Mouse (Mus musculus) MEL (cell line): ENCODE data around the gene Rec8. TPM values are rescaled to one million over a fixed set of nuclear protein-coding genes. Genes with fewer than 3 reads are reported as not detected.
A peak's percentile ranks its signal among the peaks of the same experiment; 100 is the strongest.

Experiments
- DNase-seq: peaks from one replicate; pipeline ENCODE4 v3.0.0; 2011; ENCODE audit warnings: low read depth, low spot score
- H3K27ac ChIP-seq: 2 replicates; pipeline ENCODE4 v1.5.1; 2012; ENCODE audit warnings: low read depth, mild to moderate bottlenecking, control low read depth, low read length, moderate library complexity; ENCODE audit not compliant: control insufficient read depth
- H3K27me3 ChIP-seq, 2 experiments: fragments of 150-350 bp in 1 of 2; sonication (generic) in 1 of 2; 2 replicates each; pipeline ENCODE4 v1.6.1; 2012; ENCODE audit warnings: low read length in 2 of 2, mild to moderate bottlenecking in 2 of 2, improper control_type of control experiment in 1 of 2, moderate library complexity in 1 of 2; ENCODE audit not compliant: insufficient read depth in 2 of 2, control insufficient read depth in 1 of 2
- H3K36me3 ChIP-seq, 2 experiments: 2 replicates each; pipeline ENCODE4 v1.6.1; 2012 to 2014; ENCODE audit warnings: low read length in 2 of 2, improper control_type of control experiment in 1 of 2, inconsistent platforms in 1 of 2, mild to moderate bottlenecking in 1 of 2; ENCODE audit not compliant: insufficient read depth in 2 of 2, control insufficient read depth in 1 of 2
- H3K4me1 ChIP-seq, 2 experiments: fragments of 150-350 bp in 1 of 2; sonication (generic) in 1 of 2; 2 replicates each; pipeline ENCODE4 v1.6.1; 2012; ENCODE audit warnings: low read length in 2 of 2, improper control_type of control experiment in 1 of 2, mild to moderate bottlenecking in 1 of 2; ENCODE audit not compliant: insufficient read depth in 2 of 2, control insufficient read depth in 1 of 2
- H3K4me3 ChIP-seq, 2 experiments: fragments of 150-350 bp in 1 of 2; sonication (generic) in 1 of 2; 2 replicates each; pipeline ENCODE4 v1.5.1; 2012; ENCODE audit warnings: low read depth in 2 of 2, low read length in 2 of 2, mild to moderate bottlenecking in 2 of 2, moderate library complexity in 2 of 2, control low read depth in 1 of 2, improper control_type of control experiment in 1 of 2; ENCODE audit not compliant: control insufficient read depth in 1 of 2, insufficient read depth in 1 of 2
- H3K79me2 ChIP-seq: 2 replicates; pipeline ENCODE4 v1.6.1; 2012; ENCODE audit warnings: mild to moderate bottlenecking, low read length, moderate library complexity; ENCODE audit not compliant: control insufficient read depth, poor library complexity, insufficient read depth
- H3K9ac ChIP-seq: 2 replicates; pipeline ENCODE4 v1.6.1; 2012; ENCODE audit warnings: low read depth, mild to moderate bottlenecking, control low read depth, low read length, moderate library complexity; ENCODE audit not compliant: control insufficient read depth, poor library complexity, severe bottlenecking
- H3K9me3 ChIP-seq: fragments of 150-350 bp; sonication (generic); replicated peaks from 2 replicates; pipeline ENCODE4 v1.6.1; 2012; ENCODE audit warnings: mild to moderate bottlenecking, low read length, improper control_type of control experiment, moderate library complexity; ENCODE audit not compliant: insufficient read depth
- BHLHE40 ChIP-seq: IDR thresholded peaks from 2 replicates; pipeline ENCODE4 v1.6.1; 2012; ENCODE audit warnings: low read depth, mild to moderate bottlenecking, inconsistent platforms, low read length, improper control_type of control experiment, borderline replicate concordance
- CHD2 ChIP-seq: IDR thresholded peaks from 2 replicates; pipeline ENCODE4 v1.6.1; 2011; ENCODE audit warnings: low read length, improper control_type of control experiment
- CTCF ChIP-seq, 3 experiments: IDR thresholded peaks in 2 of 3; conservative IDR thresholded peaks in 1 of 3; 2 replicates each; pipeline ENCODE4 v1.5.1; 2011 to 2012; ENCODE audit warnings: low read length in 3 of 3, low read depth in 2 of 3, mild to moderate bottlenecking in 2 of 3, improper control_type of control experiment in 1 of 3, inconsistent platforms in 1 of 3, mixed read lengths in 1 of 3, moderate library complexity in 1 of 3; ENCODE audit not compliant: control insufficient read depth in 1 of 3, insufficient read depth in 1 of 3, poor library complexity in 1 of 3, severe bottlenecking in 1 of 3
- E2F4 ChIP-seq: IDR thresholded peaks from 2 replicates; pipeline ENCODE4 v1.6.1; 2011; ENCODE audit warnings: low read depth, low read length, improper control_type of control experiment, borderline replicate concordance
- ELF1 ChIP-seq: IDR thresholded peaks from 2 replicates; pipeline ENCODE4 v1.6.1; 2014; ENCODE audit warnings: low read depth, mild to moderate bottlenecking, inconsistent platforms, low read length, improper control_type of control experiment, moderate library complexity
- EP300 ChIP-seq, 2 experiments: IDR thresholded peaks; 2 replicates each; pipeline ENCODE4 v1.6.1; 2011; ENCODE audit warnings: improper control_type of control experiment in 2 of 2, low read length in 2 of 2, low read depth in 1 of 2, mild to moderate bottlenecking in 1 of 2
- ETS1 ChIP-seq: IDR thresholded peaks from 2 replicates; pipeline ENCODE4 v1.6.1; 2012; ENCODE audit warnings: low read depth, mild to moderate bottlenecking, inconsistent platforms, low read length, improper control_type of control experiment, moderate library complexity
- GABPA ChIP-seq: IDR thresholded peaks from 2 replicates; pipeline ENCODE4 v1.6.1; 2012; ENCODE audit warnings: low read depth, mild to moderate bottlenecking, inconsistent platforms, low read length, improper control_type of control experiment, moderate library complexity
- GATA1 ChIP-seq: IDR thresholded peaks from 2 replicates; pipeline ENCODE4 v1.6.1; 2011; ENCODE audit warnings: low read depth, low read length, improper control_type of control experiment
- JUND ChIP-seq: IDR thresholded peaks from 2 replicates; pipeline ENCODE4 v1.6.1; 2011; ENCODE audit warnings: low read depth, mild to moderate bottlenecking, improper control_type of control experiment, low read length
- MAFK ChIP-seq: IDR thresholded peaks from 2 replicates; pipeline ENCODE4 v1.6.1; 2011; ENCODE audit warnings: low read depth, mild to moderate bottlenecking, low read length, improper control_type of control experiment, borderline replicate concordance
- MAX ChIP-seq: IDR thresholded peaks from 2 replicates; pipeline ENCODE4 v1.6.1; 2011; ENCODE audit warnings: low read length, improper control_type of control experiment
- MEF2A ChIP-seq: IDR thresholded peaks from 2 replicates; pipeline ENCODE4 v1.6.1; 2014; ENCODE audit warnings: low read depth, mild to moderate bottlenecking, inconsistent platforms, low read length, improper control_type of control experiment; ENCODE audit not compliant: poor library complexity, insufficient replicate concordance, severe bottlenecking; ENCODE audit errors: extremely low read depth
- MXI1 ChIP-seq: IDR thresholded peaks from 2 replicates; pipeline ENCODE4 v1.6.1; 2011; ENCODE audit warnings: mild to moderate bottlenecking, low read depth, low read length, improper control_type of control experiment
- MYB ChIP-seq: IDR thresholded peaks from 2 replicates; pipeline ENCODE4 v1.6.1; 2011; ENCODE audit warnings: mild to moderate bottlenecking, low read depth, low read length, improper control_type of control experiment
- MYC ChIP-seq: IDR thresholded peaks from 2 replicates; pipeline ENCODE4 v1.6.1; 2011; ENCODE audit warnings: low read depth, mild to moderate bottlenecking, low read length, improper control_type of control experiment, moderate library complexity
- NELFE ChIP-seq: IDR thresholded peaks from 2 replicates; pipeline ENCODE4 v1.6.1; 2011; ENCODE audit warnings: low read depth, low read length, improper control_type of control experiment
- POLR2A ChIP-seq, 2 experiments: IDR thresholded peaks; 2 replicates each; pipeline ENCODE4 v1.6.1; 2011 to 2012; ENCODE audit warnings: low read length in 2 of 2, mild to moderate bottlenecking in 2 of 2, control low read depth in 1 of 2, improper control_type of control experiment in 1 of 2, low read depth in 1 of 2, moderate library complexity in 1 of 2; ENCODE audit not compliant: control insufficient read depth in 1 of 2, insufficient read depth in 1 of 2, poor library complexity in 1 of 2
- POLR2AphosphoS2 ChIP-seq: IDR thresholded peaks from 2 replicates; pipeline ENCODE4 v1.6.1; 2011; ENCODE audit warnings: low read length, improper control_type of control experiment
- POLR2AphosphoS5 ChIP-seq: IDR thresholded peaks from 2 replicates; pipeline ENCODE4 v1.6.1; 2012; ENCODE audit warnings: low read depth, borderline replicate concordance, mild to moderate bottlenecking, inconsistent platforms, low read length, moderate library complexity, mixed read lengths
- RAD21 ChIP-seq: IDR thresholded peaks from 2 replicates; pipeline ENCODE4 v1.6.1; 2011; ENCODE audit warnings: mild to moderate bottlenecking, low read depth, low read length, improper control_type of control experiment
- RCOR1 ChIP-seq: IDR thresholded peaks from 2 replicates; pipeline ENCODE4 v1.6.1; 2012; ENCODE audit warnings: low read depth, mild to moderate bottlenecking, inconsistent platforms, low read length, improper control_type of control experiment
- SIN3A ChIP-seq: IDR thresholded peaks from 2 replicates; pipeline ENCODE4 v1.6.1; 2012; ENCODE audit warnings: low read length, improper control_type of control experiment, inconsistent platforms
- SMC3 ChIP-seq: IDR thresholded peaks from 2 replicates; pipeline ENCODE4 v1.6.1; 2011; ENCODE audit warnings: low read depth, low read length, improper control_type of control experiment
- TAL1 ChIP-seq: IDR thresholded peaks from 2 replicates; pipeline ENCODE4 v1.6.1; 2012; ENCODE audit warnings: mild to moderate bottlenecking, inconsistent platforms, low read length, moderate library complexity, mixed read lengths
- TCF12 ChIP-seq: IDR thresholded peaks from 2 replicates; pipeline ENCODE4 v1.6.1; 2014; ENCODE audit warnings: low read depth, mild to moderate bottlenecking, inconsistent platforms, low read length, improper control_type of control experiment, moderate library complexity
- UBTF ChIP-seq: IDR thresholded peaks from 2 replicates; pipeline ENCODE4 v1.6.1; 2012; ENCODE audit warnings: low read depth, mild to moderate bottlenecking, inconsistent platforms, low read length, improper control_type of control experiment, moderate library complexity, borderline replicate concordance; ENCODE audit not compliant: insufficient read depth
- USF1 ChIP-seq: IDR thresholded peaks from 2 replicates; pipeline ENCODE4 v1.6.1; 2014; ENCODE audit warnings: low read depth, mild to moderate bottlenecking, inconsistent platforms, low read length, improper control_type of control experiment, moderate library complexity
- USF2 ChIP-seq, 2 experiments: IDR thresholded peaks; 2 replicates each; pipeline ENCODE4 v1.6.1; 2011 to 2012; ENCODE audit warnings: improper control_type of control experiment in 2 of 2, low read length in 2 of 2, borderline replicate concordance in 1 of 2, inconsistent platforms in 1 of 2, low read depth in 1 of 2, mild to moderate bottlenecking in 1 of 2; ENCODE audit not compliant: insufficient read depth in 1 of 2
- ZC3H11A ChIP-seq: IDR thresholded peaks from 2 replicates; pipeline ENCODE4 v1.6.1; 2012; ENCODE audit warnings: low read depth, mild to moderate bottlenecking, inconsistent platforms, low read length, improper control_type of control experiment
- ZKSCAN1 ChIP-seq: IDR thresholded peaks from 2 replicates; pipeline ENCODE4 v1.6.1; 2012; ENCODE audit warnings: low read depth, mild to moderate bottlenecking, inconsistent platforms, low read length, improper control_type of control experiment, moderate library complexity
- ZMIZ1 ChIP-seq: IDR thresholded peaks from 2 replicates; pipeline ENCODE4 v1.6.1; 2012; ENCODE audit warnings: low read depth, mild to moderate bottlenecking, inconsistent platforms, low read length, improper control_type of control experiment, moderate library complexity
- ZNF384 ChIP-seq: IDR thresholded peaks from 2 replicates; pipeline ENCODE4 v1.6.1; 2012; ENCODE audit warnings: low read depth, mild to moderate bottlenecking, inconsistent platforms, low read length, improper control_type of control experiment
- polyA plus RNA-seq, 2 experiments: library from polyadenylated mRNA; stranded (reverse) in 1 of 2; unstranded in 1 of 2; fragments of >175 nt in 1 of 2; fragments of >200 nt in 1 of 2; gene quantifications; 2 replicates each; pipeline versions ENCODE4 v1.2.1 to v1.2.4; 2012; ENCODE audit warnings: low replicate concordance in 2 of 2, low read depth in 1 of 2; ENCODE audit not compliant: insufficient read length in 2 of 2, insufficient read depth in 1 of 2, missing spikeins in 1 of 2
- total RNA-seq: library from RNA; depleted of rRNA; stranded (reverse); fragments of 300-350 nt; gene quantifications from 2 replicates; pipeline ENCODE4 v1.2.3, GENCODE M21; 2012

The Rec8 gene
- total and polyA plus RNA-seq, 3 experiments: 1.5 to 2.5 TPM; not detected in 1

DNA sequence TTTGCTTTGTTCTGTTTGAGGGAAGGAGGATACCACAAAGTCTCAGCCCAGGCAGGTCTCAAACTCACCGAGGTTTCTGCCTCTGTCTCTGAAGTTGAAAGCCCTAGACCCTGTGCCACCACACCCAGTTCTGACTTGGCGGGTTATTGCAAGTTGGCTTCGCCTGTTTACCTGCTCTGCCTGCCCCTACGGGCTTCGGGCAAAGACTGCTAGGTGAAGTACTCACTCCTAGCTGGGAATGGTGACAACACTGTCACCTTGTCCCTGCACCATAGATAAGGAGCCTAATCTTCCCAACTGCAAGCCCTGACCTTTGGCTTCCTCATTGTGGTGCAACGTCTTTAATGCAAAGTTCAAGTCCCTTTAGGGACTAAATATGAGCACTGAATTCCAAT is 32.3 kb upstream of the Rec8 start (continued):
- TF ChIP-seq MYC: no peak; the same call in 1 of the 2 replicates
- no peak; the same call in 1 of the 2 replicates for TF ChIP-seq MAX
- TF ChIP-seq BHLHE40: 0 out of 2 replicates have a peak, but pooled peaks have one; percentile 10
- TF ChIP-seq GATA1: peak; percentile 96
- no peak for TF ChIP-seq ZNF384
- TF ChIP-seq JUND: 0 out of 2 replicates have a peak, but pooled peaks have one; percentile 24
- no peak; the same call in 1 of the 2 replicates for TF ChIP-seq ELF1
- no peak for TF ChIP-seq ZKSCAN1
- no peak for TF ChIP-seq CTCF (IDR thresholded peaks at IDR 0.05 in 2 of 3, conservative IDR thresholded peaks at IDR 0.05 in 1 of 3; ENCODE audit: control insufficient read depth in 1 of 3, insufficient read depth in 1 of 3, low read depth in 2 of 3, low read length in 3 of 3, poor library complexity in 1 of 3, severe bottlenecking in 1 of 3)
- TF ChIP-seq, all 39 proteins: peak for 12

DNA sequence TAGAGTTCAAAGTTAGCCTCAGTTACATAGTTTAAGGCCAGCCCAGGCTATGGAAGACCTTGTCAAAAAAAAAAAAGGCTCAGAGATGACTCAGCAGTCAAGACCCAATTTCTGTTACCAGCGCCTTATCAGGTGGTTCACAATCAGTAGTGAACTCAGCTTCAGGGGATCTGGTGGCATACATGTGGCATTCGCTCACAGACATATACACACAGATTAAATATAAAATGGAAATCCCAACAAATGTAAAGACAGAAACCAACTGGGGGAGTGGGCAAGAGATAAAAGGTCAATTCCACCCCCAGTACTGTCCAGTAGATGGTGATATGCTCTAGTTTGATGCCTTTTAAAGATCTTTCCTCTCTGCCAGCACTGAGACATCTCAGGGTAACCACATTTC is 31.7 kb upstream of the Rec8 start:
- Histone ChIP-seq H3K4me1 (peaks cover 3 to 41% of the 10 kb centered on the region in 2 experiments), H3K4me3 (peak overlapping the region; percentile 78 to 82; a peak in 3 of 4 replicates), H3K27me3 (no peaks in the 10 kb centered on the region), H3K36me3 (peaks cover 0 to 34% of the 10 kb centered on the region in 2 experiments; a peak in 2 of 4 replicates), H3K9ac (peak overlapping the region; percentile 73), H3K27ac (peak overlapping the region; percentile 100), H3K9me3 (no peaks in the 10 kb centered on the region), H3K79me2 (peaks cover 12% of the 10 kb centered on the region)
- peak; percentile 88 for DNase-seq
- TF ChIP-seq RCOR1: peak; percentile 76
- TF ChIP-seq POLR2A (IDR thresholded peaks at IDR 0.05; ENCODE audit: control insufficient read depth in 1 of 2, insufficient read depth in 1 of 2, low read depth in 1 of 2, low read length in 2 of 2, poor library complexity in 1 of 2): peak in 1 of 2 experiments; percentile 27; a peak in 1 of 4 replicates
- no peak for TF ChIP-seq MEF2A
- TF ChIP-seq TCF12: peak; percentile 84
- TF ChIP-seq RAD21: no peak
- no peak for TF ChIP-seq USF1
- peak; percentile 89 for TF ChIP-seq SIN3A
- peak; percentile 76 for TF ChIP-seq MYB
- TF ChIP-seq MXI1: peak; percentile 77; the same call in 1 of the 2 replicates
- no peak for TF ChIP-seq USF2 (IDR thresholded peaks at IDR 0.05; ENCODE audit: borderline replicate concordance in 1 of 2, insufficient read depth in 1 of 2, low read depth in 1 of 2, low read length in 2 of 2)
- TF ChIP-seq TAL1: peak; percentile 33; the same call in 1 of the 2 replicates
- TF ChIP-seq NELFE: no peak
- peak; percentile 94 for TF ChIP-seq ETS1
- no peak for TF ChIP-seq POLR2AphosphoS2
- peak; percentile 95 for TF ChIP-seq MAFK
- no peak; a peak in 1 of 6 replicates for TF ChIP-seq CTCF (IDR thresholded peaks at IDR 0.05 in 2 of 3, conservative IDR thresholded peaks at IDR 0.05 in 1 of 3; ENCODE audit: control insufficient read depth in 1 of 3, insufficient read depth in 1 of 3, low read depth in 2 of 3, low read length in 3 of 3, poor library complexity in 1 of 3, severe bottlenecking in 1 of 3)
- peak; percentile 97 for TF ChIP-seq GABPA
- peak; percentile 69; the same call in 1 of the 2 replicates for TF ChIP-seq MAX
- TF ChIP-seq POLR2AphosphoS5: no peak
- peak; percentile 84 for TF ChIP-seq GATA1
- no peak for TF ChIP-seq E2F4
- no peak for TF ChIP-seq SMC3
- TF ChIP-seq ZNF384: peak; percentile 98
- TF ChIP-seq ZC3H11A: no peak
- 0 out of 2 replicates have a peak, but pooled peaks have one; percentile 31 for TF ChIP-seq JUND
- peak; percentile 69 to 88; a peak in 3 of 4 replicates for TF ChIP-seq EP300 (IDR thresholded peaks at IDR 0.05; ENCODE audit: low read depth in 1 of 2, low read length in 2 of 2)
- no peak for TF ChIP-seq CHD2
- TF ChIP-seq ELF1: no peak; the same call in 1 of the 2 replicates
- TF ChIP-seq UBTF: no peak
- peak; percentile 76; the same call in 1 of the 2 replicates for TF ChIP-seq ZKSCAN1
- no peak for TF ChIP-seq ZMIZ1
